Mouse (Mus musculus) frontal cortex, postnatal 36 days (tissue): ENCODE measurements around the gene Cpd.
"Not testable (repeated sequence)": the region's sequence is repeated elsewhere in the genome, so short reads cannot be mapped to it uniquely, and the experiment has no call there.

Experiments used
- DNase-seq, 2 experiments: peaks; one replicate each; pipeline ENCODE4 v3.0.0; 2022; ENCODE audit warnings: low spot score in 2 of 2

Gene Cpd

DNA sequence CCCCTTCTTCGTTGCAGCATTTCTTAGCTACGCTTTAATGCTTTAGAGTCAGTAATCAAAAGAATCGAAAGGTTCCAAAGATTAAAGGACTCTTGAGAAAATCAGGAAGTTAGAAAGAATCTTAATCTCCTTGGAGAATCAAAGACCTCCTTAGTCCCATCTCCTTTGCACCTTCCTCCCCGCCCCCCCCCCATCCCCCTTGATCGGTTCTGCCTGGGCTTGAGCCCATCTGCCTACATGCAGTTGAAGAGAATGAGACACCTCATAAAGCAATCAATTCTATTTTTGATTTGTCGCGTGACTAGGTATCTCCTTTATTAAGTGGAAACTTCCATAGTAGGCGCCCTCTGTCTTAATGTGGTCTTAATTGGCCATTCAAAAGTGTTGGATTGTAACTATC lies 536 bp upstream of the Cpd start:
- DNase-seq = no peak

DNA sequence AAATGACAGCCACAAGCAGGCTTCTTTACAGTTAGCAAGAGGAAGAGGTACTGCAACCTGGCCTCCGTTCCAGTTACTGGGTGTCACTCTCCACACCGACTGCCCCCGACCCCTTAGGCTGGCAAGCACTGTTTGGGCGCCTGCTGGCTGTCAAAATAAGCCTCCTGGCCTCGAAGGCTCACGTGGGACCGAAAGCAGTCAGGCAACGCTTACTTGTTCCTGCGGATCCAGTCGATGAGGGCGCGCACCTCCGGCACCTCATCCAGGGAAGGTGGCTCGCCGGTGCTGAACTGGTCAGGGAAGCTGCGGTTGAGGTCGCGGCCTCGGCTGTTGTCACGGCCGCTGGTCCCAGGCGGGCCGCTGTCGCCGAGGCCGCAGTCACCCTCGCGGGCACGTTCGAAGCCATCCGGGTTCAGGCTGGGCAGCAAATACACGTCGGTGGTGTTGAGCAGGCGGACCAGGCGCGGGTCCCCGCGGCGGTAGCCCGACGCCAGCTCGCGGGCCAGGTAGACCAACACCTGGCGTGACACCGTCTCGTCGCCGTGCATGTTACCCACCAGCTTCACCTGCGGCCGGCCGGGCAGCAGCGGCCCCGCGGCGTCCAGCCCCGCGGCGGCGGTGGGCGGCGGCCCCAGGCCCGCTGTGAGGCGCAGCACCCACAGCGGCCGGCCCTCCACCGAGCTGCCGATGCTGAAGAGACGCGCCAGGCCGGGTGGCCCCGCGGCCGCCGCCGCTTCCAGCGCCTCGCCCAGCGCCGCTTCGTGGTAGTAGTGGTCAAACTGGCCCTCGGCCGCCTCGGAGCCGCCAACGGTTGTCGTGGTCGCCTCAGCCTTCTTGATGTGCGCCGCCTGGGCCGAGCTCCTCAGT lies 574 bp downstream of the Cpd start:
- no peak for DNase-seq

DNA sequence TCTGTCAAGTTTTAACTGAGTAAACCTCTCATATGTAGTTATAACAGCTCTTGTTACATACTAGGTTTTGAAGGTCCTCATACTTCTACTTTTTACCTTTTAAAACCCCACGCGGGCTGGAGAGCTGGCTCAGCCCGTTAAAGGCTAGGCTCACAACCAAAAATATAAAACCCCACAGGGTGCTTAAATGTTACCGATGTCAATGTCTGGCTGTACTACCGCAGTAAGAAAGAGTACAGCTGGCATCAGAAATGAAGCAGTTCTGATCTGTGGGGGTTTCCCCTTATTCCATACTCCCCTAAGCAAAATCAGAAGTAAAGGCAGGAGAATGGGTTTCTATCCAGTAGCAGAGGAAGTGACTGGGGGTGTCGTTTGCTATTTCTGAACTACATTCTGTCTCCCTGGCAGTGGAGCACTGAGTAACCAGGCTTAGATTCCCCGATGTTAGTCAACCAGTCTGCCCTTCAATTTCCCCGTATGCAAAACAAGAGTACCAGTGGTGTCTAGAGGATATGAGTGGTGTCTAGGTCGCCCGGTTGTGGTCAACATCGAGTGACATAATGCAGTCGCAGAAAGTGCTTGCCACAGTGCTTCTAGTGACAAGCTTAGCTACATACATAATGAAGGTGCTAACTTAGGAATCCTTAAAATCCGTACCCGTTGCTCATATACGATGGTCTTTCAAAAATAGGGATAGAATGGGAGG lies 1.4 kb downstream of the Cpd start:
- DNase-seq = peak; percentile 35 to 46

DNA sequence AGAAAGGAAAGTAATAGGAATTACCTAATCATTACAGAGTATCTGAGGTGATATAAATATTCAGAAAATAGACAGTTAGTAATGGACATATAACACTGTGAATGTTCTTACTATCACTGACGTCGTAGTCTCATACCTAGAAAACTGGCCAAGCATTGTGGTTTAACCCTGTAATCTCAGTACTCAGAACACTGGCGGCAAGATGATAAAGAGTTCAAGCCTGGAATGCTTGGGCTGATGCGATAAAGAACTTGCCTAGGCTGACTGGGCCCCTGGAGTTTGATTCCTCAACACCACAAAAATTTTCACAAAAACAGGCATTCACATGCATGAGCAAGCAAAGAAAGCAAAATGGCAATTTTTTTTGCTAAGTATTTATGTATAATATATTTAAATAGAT lies 8.2 kb downstream of the Cpd start:
- DNase-seq = no peak

DNA sequence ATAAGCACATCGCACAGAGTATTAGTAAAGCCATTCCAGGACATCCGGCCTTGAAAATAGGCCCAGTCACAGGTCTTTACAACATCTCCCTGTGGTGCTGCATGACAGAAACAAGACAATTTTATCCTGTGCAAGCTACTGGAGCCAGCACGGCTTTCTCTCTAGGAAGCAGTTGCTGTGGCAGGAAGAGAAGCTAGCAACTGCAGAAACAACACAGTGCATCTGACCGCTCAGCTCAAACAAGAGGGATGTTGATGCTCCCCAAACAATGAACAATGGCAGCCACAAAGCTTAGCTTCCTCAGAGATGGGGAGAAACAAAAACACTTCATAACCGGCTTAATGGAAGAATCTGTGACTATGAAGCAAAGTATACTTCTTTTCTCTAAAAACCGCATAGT lies 10.5 kb downstream of the Cpd start:
- no peak for DNase-seq

DNA sequence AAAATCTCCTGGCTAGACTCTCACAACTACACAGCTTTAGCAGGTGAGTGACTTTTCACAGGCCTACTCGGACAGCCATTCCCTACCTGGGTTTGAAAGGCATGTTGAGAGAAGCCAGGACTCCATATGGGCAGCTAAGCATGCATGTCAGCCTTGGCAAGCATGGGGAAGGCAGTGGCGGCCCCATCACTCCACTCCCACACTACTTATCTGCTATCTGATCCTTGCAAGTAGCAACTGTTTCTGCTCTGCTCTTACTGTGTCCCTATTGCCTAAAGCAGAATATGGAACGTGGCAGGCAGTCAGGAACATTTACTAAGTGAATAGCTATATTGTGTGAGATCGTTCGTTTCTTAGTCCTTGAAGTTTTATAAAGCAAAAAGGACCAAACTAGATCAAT lies 10.9 kb downstream of the Cpd start:
- DNase-seq = no peak

DNA sequence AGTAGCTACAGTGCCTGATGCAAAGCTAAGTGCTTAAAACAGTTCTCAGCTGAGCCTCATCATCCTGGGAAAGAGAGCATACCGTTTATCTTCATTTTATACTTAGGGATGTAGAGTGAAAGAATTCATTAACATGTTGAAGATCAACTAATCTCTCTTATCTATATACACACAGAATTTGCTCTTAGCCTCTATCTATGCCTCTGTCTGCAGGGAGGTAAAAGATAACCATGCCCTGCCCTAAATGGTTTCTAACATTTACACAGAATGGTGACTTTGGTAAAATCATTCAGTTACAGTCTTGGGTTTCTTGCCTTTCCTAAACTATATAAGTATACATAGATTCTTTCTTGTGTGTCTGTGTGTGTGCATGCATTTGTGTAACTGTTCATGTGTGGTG lies 12.2 kb downstream of the Cpd start:
- DNase-seq = no peak

DNA sequence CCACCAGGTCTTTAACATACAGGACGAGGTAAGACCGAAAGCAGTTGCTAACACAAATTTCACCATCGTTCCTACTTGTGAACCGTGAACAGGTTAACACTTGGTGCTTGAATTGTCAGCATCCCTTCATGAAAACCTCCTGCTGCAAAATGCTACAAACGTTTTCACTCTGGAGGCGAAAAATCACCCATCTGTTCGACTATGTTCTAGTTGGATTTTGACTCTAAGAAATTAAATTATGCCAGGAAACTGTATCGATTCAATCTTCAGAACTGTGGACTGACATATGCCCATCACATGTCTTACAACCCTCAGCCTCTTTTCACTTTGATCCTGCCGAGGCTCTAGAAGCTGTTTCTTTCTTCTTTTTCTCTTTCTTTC lies 21.9 kb downstream of the Cpd start:
- peak in 1 of 2 experiments; percentile 49 for DNase-seq

DNA sequence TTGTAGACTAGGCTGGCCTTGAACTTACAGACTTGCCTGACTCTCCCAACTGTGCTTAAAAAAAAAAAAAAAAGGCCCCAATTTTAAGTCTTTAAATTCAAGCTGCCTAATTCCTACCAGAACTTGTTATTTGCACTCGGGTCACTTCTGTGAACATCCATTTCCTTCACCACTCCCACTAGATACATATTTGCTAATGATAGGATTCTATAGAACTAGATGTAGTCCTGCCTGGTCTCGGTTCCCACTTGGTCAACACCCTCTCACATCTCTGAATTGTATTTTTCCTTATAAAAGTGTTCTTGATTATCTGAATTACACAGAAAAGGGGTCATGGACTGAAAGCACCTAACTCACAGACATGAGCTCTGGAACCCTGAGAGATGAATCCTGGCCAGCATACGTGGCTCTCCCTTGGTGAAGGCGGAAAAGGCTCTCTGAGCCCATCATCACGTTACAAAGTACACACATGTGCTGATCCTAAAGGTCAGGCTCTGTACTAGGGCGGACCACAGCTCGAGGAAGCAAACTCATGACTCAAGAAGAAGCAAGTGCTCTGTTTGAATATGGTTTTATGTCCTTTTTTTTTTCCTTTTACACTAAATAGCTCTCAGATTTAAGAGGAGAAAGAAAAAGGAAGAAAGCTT lies 22.5 kb downstream of the Cpd start:
- no peak for DNase-seq

DNA sequence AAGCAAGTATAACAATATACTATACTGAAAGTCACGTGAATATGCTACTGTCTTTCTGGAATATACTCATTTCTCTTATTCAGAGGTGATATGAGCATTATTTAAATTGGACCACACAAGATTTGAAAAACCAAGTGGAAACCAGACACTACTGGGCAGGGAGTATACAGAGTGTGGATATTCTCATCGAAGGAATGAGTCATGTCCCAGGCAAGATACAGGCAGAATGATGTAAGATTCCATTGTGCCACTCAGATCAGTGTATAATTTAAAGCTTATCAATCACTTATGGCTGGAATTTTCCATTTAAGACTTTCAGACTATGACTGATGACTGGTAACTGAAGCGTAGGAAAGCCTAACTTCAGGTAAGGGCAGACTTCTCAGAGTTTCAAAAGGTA lies 23.2 kb downstream of the Cpd start:
- no peak for DNase-seq

DNA sequence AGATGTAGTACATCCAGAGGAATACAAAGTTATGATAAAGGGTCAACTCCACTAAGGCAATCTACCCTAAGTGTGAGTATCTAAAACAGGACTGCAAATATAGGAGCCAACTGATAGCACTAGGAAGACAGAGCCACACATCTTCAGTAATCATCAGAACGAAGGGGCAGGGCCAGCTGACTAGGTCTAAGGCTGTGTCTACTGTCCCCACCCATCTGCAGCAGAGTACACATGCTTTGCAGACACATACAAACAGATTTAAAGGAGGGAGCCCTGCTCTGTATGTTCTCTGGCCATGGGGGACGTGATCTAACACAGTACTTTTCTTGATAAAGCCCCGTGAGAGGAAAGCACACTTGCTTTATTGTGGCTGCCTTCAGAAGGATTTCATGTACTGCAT lies 25.5 kb downstream of the Cpd start:
- no peak for DNase-seq

DNA sequence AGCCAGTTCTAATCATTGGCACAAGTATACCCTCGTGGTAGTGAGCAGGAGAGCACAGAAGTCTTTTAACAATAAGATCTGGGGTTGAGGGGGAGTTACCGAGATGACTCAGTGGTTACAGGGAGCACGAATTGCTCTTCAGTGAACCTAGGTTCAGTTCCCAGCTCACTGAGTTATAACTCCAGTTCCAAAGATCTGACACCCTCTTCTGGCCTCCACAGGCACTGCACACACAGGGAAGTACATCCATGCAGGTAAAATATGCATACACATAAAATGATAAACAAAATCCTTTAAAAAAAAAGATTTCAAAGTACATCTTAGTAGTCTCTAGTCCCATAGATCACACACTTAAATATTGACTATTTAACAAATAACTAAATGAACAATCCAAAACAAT lies 29.2 kb downstream of the Cpd start:
- DNase-seq = no peak

DNA sequence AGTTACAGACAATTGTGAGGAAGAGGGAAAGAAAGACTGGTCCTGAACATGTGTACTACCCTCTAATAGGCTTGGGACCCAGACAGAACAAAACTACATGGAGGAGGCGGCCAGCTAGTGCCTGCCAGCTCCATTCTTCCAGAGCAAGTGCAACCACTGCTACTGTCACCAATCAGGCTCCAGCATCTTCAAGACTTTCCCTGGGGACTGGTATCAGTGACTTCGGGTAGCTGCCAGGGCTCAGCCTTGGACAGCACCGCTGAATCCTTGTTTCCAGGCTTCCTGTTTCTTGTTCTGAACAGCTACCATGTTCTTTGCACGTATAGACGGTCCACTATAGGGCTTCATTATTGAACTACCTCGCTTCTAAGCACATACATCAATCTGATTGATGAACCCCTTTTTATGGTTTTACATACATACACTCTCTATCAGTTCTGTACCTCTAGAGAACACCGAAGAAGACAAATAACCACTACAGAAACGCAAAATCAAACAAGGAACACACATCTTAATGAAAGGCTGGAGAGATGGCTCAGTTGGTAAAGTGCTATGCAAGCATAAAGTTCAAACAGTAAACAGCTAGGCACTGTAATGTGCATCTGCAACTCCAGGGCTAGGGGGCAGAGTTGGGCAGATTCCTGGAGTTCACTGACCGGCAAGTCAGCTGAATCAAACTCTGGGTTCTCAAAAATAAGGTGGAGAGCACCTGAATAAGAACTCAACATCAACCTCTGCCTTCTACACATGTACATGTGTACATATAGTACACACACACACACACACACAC lies 35.9 kb downstream of the Cpd start:
- DNase-seq = no peak

DNA sequence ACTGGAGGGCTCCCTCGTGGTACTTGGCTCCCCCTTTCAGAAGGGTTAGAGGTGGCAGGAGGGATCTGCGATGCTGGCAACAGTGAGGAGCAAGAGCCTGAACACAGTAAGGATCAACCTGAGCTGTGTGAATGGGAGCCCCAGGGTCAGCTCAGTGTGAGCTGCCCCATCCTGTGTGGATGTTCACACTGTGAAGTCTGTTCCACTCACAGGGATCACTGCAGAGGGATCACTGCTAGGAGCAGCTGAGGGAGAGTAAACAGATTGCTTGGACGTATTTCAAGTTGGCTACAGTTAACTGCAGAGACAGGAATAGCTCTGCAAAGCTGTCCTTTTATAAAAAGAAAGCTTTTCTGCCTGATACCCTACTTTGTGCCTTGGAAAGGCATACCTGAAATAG lies 37.4 kb downstream of the Cpd start:
- peak; percentile 5 to 42 for DNase-seq

DNA sequence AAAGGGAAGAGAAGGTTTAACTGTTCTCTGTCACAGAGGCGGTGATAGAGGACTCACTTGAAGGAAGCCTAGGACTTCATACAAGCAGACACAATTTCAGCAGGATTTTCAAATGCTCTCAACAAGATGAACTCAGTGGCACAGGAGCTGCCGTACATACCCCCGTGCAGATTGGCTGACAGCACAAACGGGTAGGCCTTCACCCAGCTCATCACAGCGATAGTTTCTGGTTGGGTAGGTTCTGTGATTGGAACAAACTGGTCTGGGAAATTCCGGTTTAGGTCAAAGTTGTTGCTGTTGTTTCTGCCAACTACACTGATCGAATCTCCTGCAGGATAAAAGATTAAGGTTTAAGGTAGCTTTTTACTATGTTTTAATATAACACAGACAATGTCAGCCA lies 38.3 kb downstream of the Cpd start:
- no peak for DNase-seq

DNA sequence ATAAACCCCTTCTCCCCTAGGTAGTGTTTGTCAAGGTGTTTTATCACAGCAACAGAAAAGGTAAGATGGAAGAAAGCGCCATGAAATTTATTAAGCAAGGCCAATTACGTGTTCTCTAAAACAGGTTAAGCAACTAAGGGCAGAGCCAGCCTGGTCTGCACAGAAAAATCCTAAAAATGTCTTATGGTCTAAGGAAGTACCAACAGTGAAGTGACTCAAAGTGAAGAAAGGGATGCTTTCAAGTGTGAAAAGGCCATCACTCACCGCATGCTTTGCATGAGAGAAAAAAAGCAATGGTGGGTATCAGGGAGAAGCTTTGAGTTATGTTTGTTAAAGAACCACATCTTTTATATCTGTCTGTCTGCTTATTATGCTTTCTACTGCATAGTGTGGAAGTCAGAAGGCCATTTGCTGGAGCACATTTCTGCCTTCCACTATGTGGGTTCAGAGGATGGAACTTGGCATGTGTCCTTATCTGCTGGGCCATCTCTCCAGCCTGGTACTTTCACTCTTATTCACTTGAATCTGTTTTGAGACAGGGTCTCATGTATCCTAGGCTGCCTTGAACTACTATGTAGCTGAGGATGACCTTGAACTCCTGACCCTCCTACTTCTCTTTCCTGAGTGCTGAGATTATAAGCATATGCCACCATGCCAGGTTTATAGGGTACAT lies 39.7 kb downstream of the Cpd start:
- DNase-seq = no peak

DNA sequence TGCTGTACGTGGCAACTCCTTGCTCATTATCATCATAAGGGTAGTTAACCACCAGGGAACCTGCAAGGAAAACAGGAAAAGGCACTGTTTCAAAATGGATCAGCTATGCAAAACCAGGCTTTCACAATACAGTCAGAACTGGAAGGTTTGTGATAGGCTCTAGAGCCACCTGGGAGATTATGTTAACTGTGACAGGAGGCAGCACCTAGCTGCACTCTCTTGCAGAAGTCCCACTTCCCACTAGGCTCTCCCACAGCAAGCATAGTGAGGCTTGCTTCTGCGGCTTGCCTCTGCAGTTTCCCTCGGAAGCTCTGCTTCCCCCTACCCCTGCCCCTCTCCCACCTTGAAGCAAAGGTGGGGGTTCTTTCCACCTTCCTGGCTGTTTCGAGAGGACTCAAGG lies 40.8 kb downstream of the Cpd start:
- DNase-seq = no peak

DNA sequence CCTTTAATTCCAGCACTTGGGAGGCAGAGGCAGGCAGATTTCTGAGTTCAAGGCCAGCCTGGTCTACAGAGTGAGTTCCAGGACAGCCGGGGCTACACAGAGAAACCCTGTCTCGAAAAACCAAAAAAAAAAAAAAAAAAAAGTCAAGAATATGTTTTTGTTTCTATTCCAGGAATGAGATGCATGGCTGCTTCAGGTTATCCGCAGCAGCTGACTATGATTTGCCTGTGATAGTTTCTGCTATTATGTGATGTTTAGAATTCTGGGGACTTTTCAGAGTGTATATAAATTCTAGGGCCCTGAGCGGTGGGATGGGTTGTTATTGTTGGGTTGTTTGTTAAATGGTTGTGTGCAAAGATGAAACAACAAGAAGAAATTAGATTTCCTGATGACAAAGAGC lies 41.7 kb downstream of the Cpd start:
- DNase-seq = not testable (repeated sequence)

DNA sequence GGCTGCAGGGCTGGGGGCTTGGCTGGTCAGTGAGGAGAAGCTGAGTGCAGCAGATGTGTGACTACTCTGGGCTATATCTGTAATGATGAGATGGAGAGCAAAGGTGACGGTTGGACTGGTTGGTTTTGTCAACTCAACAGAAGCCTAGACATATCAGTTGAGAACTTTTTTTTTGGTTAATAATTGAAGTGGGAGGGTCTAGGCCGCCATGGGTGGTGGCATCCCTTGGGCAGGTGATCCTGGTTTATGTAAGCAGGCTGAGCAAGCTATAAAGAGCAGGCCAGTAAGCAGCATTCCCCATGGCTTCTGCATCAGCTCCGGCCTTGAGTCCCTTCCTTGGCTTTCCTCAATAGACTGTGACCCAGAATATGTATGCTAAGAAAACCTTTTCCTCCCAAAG lies 43.6 kb downstream of the Cpd start:
- no peak for DNase-seq

DNA sequence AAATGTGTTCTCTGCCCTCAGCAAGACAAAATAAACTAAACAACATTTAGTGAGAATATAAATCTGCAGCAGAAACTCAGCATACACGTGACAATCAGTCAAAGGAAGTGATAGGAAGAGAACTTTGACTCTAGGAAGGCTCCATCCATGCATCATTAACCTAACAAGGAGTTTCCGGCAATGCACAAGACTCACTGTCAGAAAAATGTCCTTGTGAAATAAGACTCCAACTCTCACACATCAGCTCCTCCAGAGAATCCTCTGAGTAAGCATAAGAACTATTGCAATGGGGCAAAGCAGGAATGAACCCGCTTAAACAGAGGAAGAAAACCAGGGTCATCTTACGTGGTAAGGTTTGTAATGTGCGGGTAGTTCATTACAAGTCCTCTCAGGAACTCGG lies 49.6 kb downstream of the Cpd start:
- no peak for DNase-seq

DNA sequence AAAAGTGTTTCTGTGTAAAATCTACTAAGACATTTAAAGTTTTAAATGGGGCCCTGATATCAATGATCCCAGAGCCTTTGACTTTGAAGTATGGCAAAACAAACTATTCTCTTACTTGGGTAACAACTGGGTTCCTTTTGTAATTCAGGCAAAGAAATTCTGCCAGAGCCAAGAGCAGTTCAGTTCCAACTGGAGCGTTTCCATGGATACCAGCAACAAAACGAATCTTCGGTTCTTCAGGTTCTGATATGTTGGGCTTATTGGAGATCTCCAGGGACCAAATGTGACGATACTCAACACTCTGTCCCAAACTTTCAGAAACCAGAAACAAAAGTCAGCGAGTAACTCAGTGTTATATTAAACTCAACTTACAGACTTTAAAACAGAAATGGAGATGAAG lies 51.5 kb downstream of the Cpd start:
- DNase-seq = peak in 1 of 2 experiments; percentile 20

DNA sequence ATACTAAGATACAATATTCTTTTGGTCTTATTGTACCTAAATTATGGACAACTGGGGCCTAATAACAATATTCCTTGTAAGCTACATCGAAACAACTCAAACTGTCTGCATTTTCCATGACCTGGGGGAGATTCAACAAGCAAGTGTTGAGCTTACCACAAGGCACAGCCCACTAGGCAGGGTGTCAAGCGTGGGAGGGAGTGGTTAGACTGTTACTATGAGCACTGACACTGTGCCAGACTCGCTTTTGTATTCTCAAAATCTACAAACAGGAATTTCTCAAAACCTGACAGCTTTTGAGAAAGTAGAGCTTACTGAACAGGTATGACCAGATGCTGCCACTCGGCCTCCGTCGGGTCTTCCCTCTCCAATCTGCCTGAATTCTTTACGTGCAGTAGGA lies 55.5 kb downstream of the Cpd start:
- no peak for DNase-seq
